Mouse (Mus musculus) liver, postnatal 0 days (tissue): Measurements from ENCODE around the gene Cdk6.

ENCODE experiments used
- CTCF ChIP-seq: sonication (generic); IDR thresholded peaks from 2 replicates; pipeline ENCODE4 v1.5.1; 2016; ENCODE audit warnings: antibody characterized with exemption, low read depth
- EP300 ChIP-seq: IDR thresholded peaks from 2 replicates; pipeline ENCODE4 v1.6.1; 2016; ENCODE audit warnings: antibody characterized with exemption, low read depth, mild to moderate bottlenecking

GRCm38 (mm10) chr5:3505553-3505952 lies 164.3 kb downstream of the Cdk6 start:
- no peak for TF ChIP-seq CTCF
- TF ChIP-seq EP300, result no peak
